Mouse (Mus musculus): ENCODE results near the gene Olfr1248. TPM values are rescaled to one million over a fixed set of nuclear protein-coding genes. Genes with fewer than 3 reads are reported as not detected.
"Not testable (repeated sequence)": the region's sequence is repeated elsewhere in the genome, so short reads cannot be mapped to it uniquely, and the experiment has no call there.

Olfr1248 gene
- polyA plus RNA-seq (2014; fragmentation: Nextera tagmentation; extraction: Ambion mirVana), result not detected in 2 replicates

DNA sequence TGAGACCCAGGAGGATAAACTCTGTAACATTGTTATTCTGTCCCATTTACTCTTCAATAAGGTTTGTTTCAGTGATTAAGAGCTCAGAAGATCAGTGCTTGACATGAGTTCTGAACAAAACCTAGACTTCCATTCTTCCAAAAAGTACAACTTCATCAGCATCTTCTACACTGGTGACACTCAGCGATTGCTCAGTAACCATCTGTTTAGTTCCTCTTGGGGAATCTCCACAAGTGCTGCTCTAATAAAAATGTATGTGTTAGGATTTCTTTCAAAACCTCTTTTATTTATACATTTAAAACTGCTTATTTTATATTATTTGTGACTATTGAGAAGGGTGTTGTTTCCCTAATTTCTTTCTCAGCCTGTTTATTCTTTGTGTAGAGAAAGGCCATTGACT is at the start of gene Olfr1248:
Olfr1248 (minus strand) TSS at position 101 of the 400 bp plus-strand sequence.
- 90% methylated on average over 1 of the region's 1 CpGs for WGBS
- H3K4me1 ChIP-seq (ENCODE audit: control insufficient read depth, insufficient read depth, low read length); H3K27me3 ChIP-seq (replicated peaks; ENCODE audit: control insufficient read depth, insufficient read depth, low read length); H3K27ac ChIP-seq (replicated peaks; ENCODE audit: low read depth, low read length); DNase-seq (ENCODE audit: low spot score); H3K9ac ChIP-seq (ENCODE audit: low read depth, low read length); H3K9me3 ChIP-seq (ENCODE audit: control insufficient read depth, low read length); H3K4me3 ChIP-seq (ENCODE audit: low read depth, low read length); ATAC-seq (ENCODE audit: low read depth); H3K4me2 ChIP-seq (ENCODE audit: low read depth, low read length); H3K36me3 ChIP-seq (ENCODE audit: control insufficient read depth, insufficient read depth, low read length): not testable (repeated sequence)

DNA sequence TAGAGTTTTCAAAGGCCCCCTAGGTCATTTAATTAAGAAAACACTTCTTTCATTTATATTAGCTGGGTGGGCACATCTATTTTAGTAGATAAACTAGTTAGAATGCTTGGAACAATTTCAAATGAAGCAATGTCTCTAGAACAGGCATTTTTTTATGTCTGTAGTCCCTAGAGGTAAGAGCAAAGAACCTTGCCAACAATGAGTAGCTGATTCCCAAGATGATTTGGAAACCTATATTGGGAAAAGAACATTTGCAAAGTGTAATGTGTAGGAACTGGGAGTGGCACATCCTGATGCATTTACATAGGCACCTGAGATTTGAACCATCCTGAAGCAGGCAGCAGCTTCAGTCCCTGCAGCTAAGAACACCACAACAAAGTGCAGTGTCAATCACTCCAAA is 43.3 kb upstream of the Olfr1248 start, which contains the start of gene Olfr1250:
Olfr1250 (minus strand) TSS at position 101 of the 400 bp plus-strand sequence.
- H3K27me3 ChIP-seq (replicated peaks; ENCODE audit: control insufficient read depth, insufficient read depth, low read length), result no peaks in the 10 kb centered on the region
- DNase-seq (ENCODE audit: low spot score) (no peak), ATAC-seq (ENCODE audit: low read depth) (no peak)
- no peak within 1 kb of the TSS for H3K27ac ChIP-seq (replicated peaks; ENCODE audit: low read depth, low read length)
- no peaks in the 10 kb centered on the region for H3K36me3 ChIP-seq (ENCODE audit: control insufficient read depth, insufficient read depth, low read length)
- H3K4me3 ChIP-seq (ENCODE audit: low read depth, low read length), result no peak within 1 kb of the TSS
- no peaks in the 10 kb centered on the region for H3K4me1 ChIP-seq (ENCODE audit: control insufficient read depth, insufficient read depth, low read length)
- no peaks in the 10 kb centered on the region for H3K9me3 ChIP-seq (ENCODE audit: control insufficient read depth, low read length)
- no peak within 1 kb of the TSS for H3K9ac ChIP-seq (ENCODE audit: low read depth, low read length)
- no peak within 1 kb of the TSS for H3K4me2 ChIP-seq (ENCODE audit: low read depth, low read length)

- no peak within 1 kb of the TSS for H3K4me3 ChIP-seq (ENCODE audit: low read depth, low read length)
- H3K27me3 ChIP-seq (replicated peaks; ENCODE audit: control insufficient read depth, insufficient read depth, low read length), result no peaks in the 10 kb centered on the region
- no peak within 1 kb of the TSS for H3K27ac ChIP-seq (replicated peaks; ENCODE audit: low read depth, low read length)
- DNase-seq (ENCODE audit: low spot score) (no peak), ATAC-seq (ENCODE audit: low read depth) (no peak)
- H3K36me3 ChIP-seq (ENCODE audit: control insufficient read depth, insufficient read depth, low read length), result no peaks in the 10 kb centered on the region
- no peak within 1 kb of the TSS for H3K9ac ChIP-seq (ENCODE audit: low read depth, low read length)
- WGBS, result 87% methylated on average over 2 of the region's 2 CpGs
- no peak within 1 kb of the TSS for H3K4me2 ChIP-seq (ENCODE audit: low read depth, low read length)
- no peaks in the 10 kb centered on the region for H3K9me3 ChIP-seq (ENCODE audit: control insufficient read depth, low read length)
- H3K4me1 ChIP-seq (ENCODE audit: control insufficient read depth, insufficient read depth, low read length), result no peaks in the 10 kb centered on the region
These were observed 16.8 kb upstream of the Olfr1248 start, which contains the start of gene Olfr1249 for GRCm38 (mm10) chr2:89634883-89635282. TSS of gene Olfr1249 (minus strand) at chr2:89634983.

DNA sequence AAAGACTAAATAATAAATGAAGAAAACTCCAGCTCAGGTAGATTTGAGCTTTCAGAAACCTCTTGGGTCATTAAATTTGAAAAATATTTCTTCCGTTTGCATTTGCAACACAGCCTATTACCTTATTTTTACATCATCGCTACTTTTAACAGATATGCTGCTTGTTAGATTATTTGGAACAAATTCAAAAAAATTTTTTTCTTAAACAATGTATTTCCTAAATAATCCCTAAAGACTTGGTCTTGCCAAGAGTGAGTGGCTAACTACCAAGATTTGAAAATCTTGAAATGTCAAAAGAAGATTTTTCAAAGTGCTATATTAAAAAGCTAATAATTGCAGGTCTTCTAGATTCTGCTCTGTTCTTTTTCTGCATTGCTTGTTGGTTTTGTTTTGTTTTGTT is 4.0 kb downstream of the Olfr1248 start, which contains the start of gene Olfr1247:
Olfr1247 (minus strand) TSS at position 101 of the 400 bp plus-strand sequence.
- DNase-seq (ENCODE audit: low spot score) (no peak), ATAC-seq (ENCODE audit: low read depth) (no peak)
- Histone ChIP-seq H3K27me3 (replicated peaks; ENCODE audit: control insufficient read depth, insufficient read depth, low read length) (no peaks in the 10 kb centered on the region), H3K4me2 (ENCODE audit: low read depth, low read length) (no peak within 1 kb of the TSS), H3K9ac (ENCODE audit: low read depth, low read length) (no peak within 1 kb of the TSS), H3K4me1 (ENCODE audit: control insufficient read depth, insufficient read depth, low read length) (no peaks in the 10 kb centered on the region), H3K4me3 (ENCODE audit: low read depth, low read length) (no peak within 1 kb of the TSS), H3K27ac (replicated peaks; ENCODE audit: low read depth, low read length) (no peak within 1 kb of the TSS), H3K36me3 (ENCODE audit: control insufficient read depth, insufficient read depth, low read length) (no peaks in the 10 kb centered on the region), H3K9me3 (ENCODE audit: control insufficient read depth, low read length) (no peaks in the 10 kb centered on the region)
- 82% methylated on average over 2 of the region's 2 CpGs for WGBS

GRCm38 (mm10) chr2:89593057-89593456 is 25.0 kb downstream of the Olfr1248 start, which contains the start of gene Olfr1246:
TSS of gene Olfr1246 (minus strand) at chr2:89593157.
- Histone ChIP-seq H3K27me3 (replicated peaks; ENCODE audit: control insufficient read depth, insufficient read depth, low read length) (no peaks in the 10 kb centered on the region), H3K4me3 (ENCODE audit: low read depth, low read length) (no peak within 1 kb of the TSS), H3K9ac (ENCODE audit: low read depth, low read length) (no peak within 1 kb of the TSS), H3K9me3 (ENCODE audit: control insufficient read depth, low read length) (no peaks in the 10 kb centered on the region), H3K4me1 (ENCODE audit: control insufficient read depth, insufficient read depth, low read length) (no peaks in the 10 kb centered on the region), H3K27ac (replicated peaks; ENCODE audit: low read depth, low read length) (no peak within 1 kb of the TSS), H3K36me3 (ENCODE audit: control insufficient read depth, insufficient read depth, low read length) (no peaks in the 10 kb centered on the region), H3K4me2 (ENCODE audit: low read depth, low read length) (no peak within 1 kb of the TSS)
- DNase-seq (ENCODE audit: low spot score) (no peak), ATAC-seq (ENCODE audit: low read depth) (no peak)
- WGBS, result 81% methylated on average over 2 of the region's 2 CpGs

- no peak for ATAC-seq (ENCODE audit: low read depth)
- no peak within 1 kb of the TSS for H3K4me2 ChIP-seq (ENCODE audit: low read depth, low read length)
These were observed 39.7 kb downstream of the Olfr1248 start, which contains the start of gene Olfr1245 for GRCm38 (mm10) chr2:89578347-89578746. TSS of gene Olfr1245 (minus strand) at chr2:89578447.

More at GRCm38 (mm10) chr2:89578347-89578746, 39.7 kb downstream of the Olfr1248 start, which contains the start of gene Olfr1245:
- Histone ChIP-seq H3K27ac (replicated peaks; ENCODE audit: low read depth, low read length) (no peak within 1 kb of the TSS), H3K27me3 (replicated peaks; ENCODE audit: control insufficient read depth, insufficient read depth, low read length) (no peaks in the 10 kb centered on the region), H3K4me1 (ENCODE audit: control insufficient read depth, insufficient read depth, low read length) (no peaks in the 10 kb centered on the region), H3K4me3 (ENCODE audit: low read depth, low read length) (no peak within 1 kb of the TSS), H3K9me3 (ENCODE audit: control insufficient read depth, low read length) (no peaks in the 10 kb centered on the region), H3K36me3 (ENCODE audit: control insufficient read depth, insufficient read depth, low read length) (no peaks in the 10 kb centered on the region), H3K9ac (ENCODE audit: low read depth, low read length) (no peak within 1 kb of the TSS)
- 86% methylated on average over 1 of the region's 1 CpGs for WGBS
- DNase-seq (ENCODE audit: low spot score), result no peak

Other genes starting within 250 kb of the Olfr1248 start
- not detected in 2 replicates for gene Olfr1238, start 208.6 kb downstream of the Olfr1248 start, polyA plus RNA-seq (2014; fragmentation: Nextera tagmentation; extraction: Ambion mirVana)
- gene Olfr1239, start 197.8 kb downstream of the Olfr1248 start, polyA plus RNA-seq (2014; fragmentation: Nextera tagmentation; extraction: Ambion mirVana), result not detected in 2 replicates
- not detected in 2 replicates for gene Olfr1240, start 175.2 kb downstream of the Olfr1248 start, polyA plus RNA-seq (2014; fragmentation: Nextera tagmentation; extraction: Ambion mirVana)
- gene Olfr1241, start 131.1 kb downstream of the Olfr1248 start, polyA plus RNA-seq (2014; fragmentation: Nextera tagmentation; extraction: Ambion mirVana), result not detected in 2 replicates
- not detected in 2 replicates for gene Olfr1242, start 119.9 kb downstream of the Olfr1248 start, polyA plus RNA-seq (2014; fragmentation: Nextera tagmentation; extraction: Ambion mirVana)
- gene Olfr1243, start 86.8 kb downstream of the Olfr1248 start, polyA plus RNA-seq (2014; fragmentation: Nextera tagmentation; extraction: Ambion mirVana), result not detected in 2 replicates
- gene Olfr1245, start 39.8 kb downstream of the Olfr1248 start, polyA plus RNA-seq (2014; fragmentation: Nextera tagmentation; extraction: Ambion mirVana), result not detected in 2 replicates
- gene Olfr1246, start 25.1 kb downstream of the Olfr1248 start, polyA plus RNA-seq (2014; fragmentation: Nextera tagmentation; extraction: Ambion mirVana), result not detected in 2 replicates
- gene Olfr1247, start 4.1 kb downstream of the Olfr1248 start, polyA plus RNA-seq (2014; fragmentation: Nextera tagmentation; extraction: Ambion mirVana), result not detected in 2 replicates
- gene Olfr1249, start 16.7 kb upstream of the Olfr1248 start, polyA plus RNA-seq (2014; fragmentation: Nextera tagmentation; extraction: Ambion mirVana), result not detected in 2 replicates
- gene Olfr1250, start 43.2 kb upstream of the Olfr1248 start, polyA plus RNA-seq (2014; fragmentation: Nextera tagmentation; extraction: Ambion mirVana), result 0.04 TPM in 1 of 2 replicates, not detected in the other
- not detected in 2 replicates for gene Olfr1251, start 53.7 kb upstream of the Olfr1248 start, polyA plus RNA-seq (2014; fragmentation: Nextera tagmentation; extraction: Ambion mirVana)
- gene Olfr1252, start 106.8 kb upstream of the Olfr1248 start, polyA plus RNA-seq (2014; fragmentation: Nextera tagmentation; extraction: Ambion mirVana), result not detected in 2 replicates
- gene Olfr1253, start 138.8 kb upstream of the Olfr1248 start, polyA plus RNA-seq (2014; fragmentation: Nextera tagmentation; extraction: Ambion mirVana), result 0.06 and 0.21 TPM in 2 replicates
- gene Olfr1254, start 175.4 kb upstream of the Olfr1248 start, polyA plus RNA-seq (2014; fragmentation: Nextera tagmentation; extraction: Ambion mirVana), result not detected in 2 replicates
- gene Olfr1255, start 193.8 kb upstream of the Olfr1248 start, polyA plus RNA-seq (2014; fragmentation: Nextera tagmentation; extraction: Ambion mirVana), result not detected in 2 replicates
- gene Olfr1256, start 223.3 kb upstream of the Olfr1248 start, polyA plus RNA-seq (2014; fragmentation: Nextera tagmentation; extraction: Ambion mirVana), result not detected in 2 replicates
- gene Olfr48, start 230.0 kb upstream of the Olfr1248 start, polyA plus RNA-seq (2014; fragmentation: Nextera tagmentation; extraction: Ambion mirVana), result not detected in 2 replicates